Mouse (Mus musculus) kidney, adult 2 months (tissue): ENCODE data around the gene Ahcyl1.

Experiments used
- CTCF ChIP-seq: fragments of 200-500 bp; conservative IDR thresholded peaks from 2 replicates; pipeline ENCODE4 v1.5.1; 2011; ENCODE audit warnings: low read depth, mild to moderate bottlenecking, control low read depth, low read length, moderate library complexity, mixed read lengths; ENCODE audit not compliant: insufficient read depth, insufficient read length
- POLR2A ChIP-seq: fragments of 200-500 bp; IDR thresholded peaks from one replicate; pipeline ENCODE4 v1.6.1; 2011; ENCODE audit warnings: low read depth, low read length, control low read depth

DNA sequence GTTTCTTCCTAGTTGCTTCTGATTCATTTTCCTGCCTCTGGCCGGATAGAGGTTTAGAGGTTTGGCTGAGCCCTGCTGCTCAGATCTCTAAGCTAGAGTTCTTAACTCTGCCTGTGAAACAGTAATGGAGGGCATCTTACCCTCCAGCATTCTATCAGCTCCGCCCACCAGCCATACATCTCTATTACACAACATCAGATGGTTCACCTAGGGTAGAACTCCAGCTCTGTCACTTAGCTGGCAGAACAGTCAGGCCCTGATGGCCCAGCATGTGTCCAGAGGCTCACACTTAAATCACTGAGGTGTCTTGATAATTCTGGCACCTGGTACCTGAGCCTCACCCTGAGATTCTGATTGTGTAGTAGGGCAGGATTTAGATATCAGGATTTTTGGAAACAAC, 43.6 kb upstream of the Ahcyl1 start:
- TF ChIP-seq CTCF (no peak), POLR2A (no peak)
